Mouse (Mus musculus) right cerebral cortex, postnatal 10 days (tissue): ENCODE data around the gene Shmt1.

Experiments
- DNase-seq, 2 experiments: peaks; one replicate each; pipeline ENCODE4 v3.0.0; 2021; ENCODE audit warnings: low spot score in 2 of 2

Gene Shmt1

GRCm38 (mm10) chr11:60796342-60796741 is 15.2 kb downstream of the Shmt1 start:
- DNase-seq, result no peak

- no peak for DNase-seq
Measured at GRCm38 (mm10) chr11:60790472-60790871, 21.0 kb downstream of the Shmt1 start.

GRCm38 (mm10) chr11:60787595-60787994 is 23.9 kb downstream of the Shmt1 start:
- DNase-seq, result no peak

GRCm38 (mm10) chr11:60784179-60784922 is 27.2 kb downstream of the Shmt1 start:
- no peak for DNase-seq

GRCm38 (mm10) chr11:60779673-60780189 is 31.8 kb downstream of the Shmt1 start:
- no peak for DNase-seq

- DNase-seq, result no peak
Measured at GRCm38 (mm10) chr11:60777801-60778370, 33.6 kb downstream of the Shmt1 start.

- DNase-seq, result peak; percentile 88 to 93
Measured at GRCm38 (mm10) chr11:60776829-60777740, 34.4 kb downstream of the Shmt1 start, which contains the start of the genes Top3a and Smcr8. Top3a (minus strand) TSS chr11:60777365. Smcr8 (plus strand) TSS chr11:60777524.

GRCm38 (mm10) chr11:60776107-60776828 is 35.2 kb downstream of the Shmt1 start:
- DNase-seq, result no peak

GRCm38 (mm10) chr11:60775578-60775977 is 35.9 kb downstream of the Shmt1 start:
- no peak for DNase-seq

- no peak for DNase-seq
Measured at GRCm38 (mm10) chr11:60774841-60775240, 36.7 kb downstream of the Shmt1 start.

GRCm38 (mm10) chr11:60774158-60774689 is 37.3 kb downstream of the Shmt1 start:
- DNase-seq, result no peak

- DNase-seq, result no peak
Measured at GRCm38 (mm10) chr11:60772161-60772560, 39.4 kb downstream of the Shmt1 start.

GRCm38 (mm10) chr11:60770776-60771175 is 40.7 kb downstream of the Shmt1 start:
- no peak for DNase-seq

GRCm38 (mm10) chr11:60769322-60769721 is 42.2 kb downstream of the Shmt1 start:
- no peak for DNase-seq

- no peak for DNase-seq
Measured at GRCm38 (mm10) chr11:60766969-60767368, 44.5 kb downstream of the Shmt1 start.

- no peak for DNase-seq
Measured at GRCm38 (mm10) chr11:60761681-60762080, 49.8 kb downstream of the Shmt1 start.

- DNase-seq, result peak; percentile 55 to 65
Measured at GRCm38 (mm10) chr11:60755570-60755969, 55.9 kb downstream of the Shmt1 start.

- no peak for DNase-seq
Measured at GRCm38 (mm10) chr11:60740321-60740720, 71.2 kb downstream of the Shmt1 start.
